Mouse (Mus musculus): Measurements from ENCODE around the gene Hyal1.

Hyal1 gene

DNA sequence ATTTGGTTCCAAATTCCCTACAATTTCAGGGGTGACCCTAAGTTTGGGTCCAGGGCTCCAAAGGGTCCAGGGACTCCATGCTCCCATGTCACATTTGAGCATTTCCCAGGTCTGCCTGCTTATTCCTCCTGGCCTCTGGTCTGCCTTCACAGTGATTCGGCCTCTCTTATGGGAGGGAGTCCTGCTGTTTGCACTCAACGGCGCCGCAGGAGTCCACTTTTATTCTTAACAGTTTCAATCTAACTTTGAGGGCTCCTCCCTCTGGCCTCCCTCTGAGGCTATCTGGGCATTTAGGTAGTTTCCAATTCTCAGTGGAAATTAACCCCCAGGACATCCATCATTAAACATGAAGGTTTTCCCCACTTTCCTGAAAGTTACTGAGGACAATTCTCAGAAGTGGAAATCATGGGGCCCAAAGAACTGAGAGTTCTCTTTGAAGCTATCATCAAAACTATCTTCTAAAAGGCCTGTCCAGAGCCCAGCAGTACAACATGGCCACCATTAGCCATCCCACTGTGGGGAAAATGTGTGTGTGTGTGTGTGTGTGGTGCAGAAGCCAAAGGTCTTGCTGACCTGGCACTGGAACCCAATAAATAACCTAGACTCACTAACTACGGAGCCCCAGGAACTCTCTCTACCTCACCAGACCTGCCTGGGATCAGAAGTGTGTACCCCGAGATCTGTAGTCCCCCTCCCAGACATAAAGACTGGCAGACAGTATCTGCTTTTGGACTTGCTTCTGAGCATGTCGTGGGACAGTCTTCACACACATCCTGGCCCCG lies 17.7 kb downstream of the Hyal1 start:
- DNase-seq (ENCODE audit: low spot score in 2 of 2) = no peak

DNA sequence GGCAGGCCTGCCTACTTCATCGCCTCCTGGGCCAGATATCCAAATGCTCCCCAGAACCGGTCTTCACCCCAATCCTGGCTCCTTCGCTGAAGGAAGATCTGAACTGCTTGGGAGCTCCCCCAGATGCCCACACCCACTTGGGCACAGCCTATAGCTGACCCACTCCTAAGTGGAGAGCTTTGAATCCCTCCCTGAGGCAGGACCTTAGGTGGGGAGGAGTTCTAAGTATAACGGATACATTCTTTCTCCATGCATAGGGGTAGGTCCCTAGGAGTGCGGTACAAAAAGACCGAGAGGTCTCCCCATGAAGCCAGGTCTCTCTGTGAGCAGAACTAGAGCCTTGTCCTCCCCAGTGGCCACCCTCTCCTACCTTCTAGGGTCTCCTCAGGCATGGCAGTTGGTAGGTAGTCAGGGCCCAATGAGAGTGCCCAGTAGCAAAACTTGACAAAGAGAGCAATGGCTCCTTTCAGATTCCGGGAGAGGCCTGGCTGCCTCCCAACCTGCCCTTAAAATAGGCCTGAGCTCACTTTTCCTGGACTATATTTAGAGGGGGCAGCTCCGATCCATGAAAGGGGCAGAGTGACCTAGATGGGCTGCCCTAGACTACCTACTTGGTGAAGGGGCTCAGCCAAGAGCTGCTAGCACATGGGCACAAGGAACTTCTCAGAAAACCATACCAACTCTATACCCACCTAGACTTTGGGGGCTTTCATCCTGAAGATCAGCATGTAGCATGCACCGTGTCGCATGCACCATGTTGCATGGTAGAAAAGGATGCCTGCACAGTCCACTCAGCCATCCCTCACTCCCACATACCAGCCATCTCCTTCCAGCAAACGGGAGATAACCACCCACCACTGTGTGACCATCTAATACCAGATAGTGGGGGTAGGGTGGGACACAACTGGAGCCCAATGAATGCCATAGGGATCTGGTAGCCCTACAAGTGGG lies 20.2 kb downstream of the Hyal1 start:
- no peak for DNase-seq (ENCODE audit: low spot score in 2 of 2)

DNA sequence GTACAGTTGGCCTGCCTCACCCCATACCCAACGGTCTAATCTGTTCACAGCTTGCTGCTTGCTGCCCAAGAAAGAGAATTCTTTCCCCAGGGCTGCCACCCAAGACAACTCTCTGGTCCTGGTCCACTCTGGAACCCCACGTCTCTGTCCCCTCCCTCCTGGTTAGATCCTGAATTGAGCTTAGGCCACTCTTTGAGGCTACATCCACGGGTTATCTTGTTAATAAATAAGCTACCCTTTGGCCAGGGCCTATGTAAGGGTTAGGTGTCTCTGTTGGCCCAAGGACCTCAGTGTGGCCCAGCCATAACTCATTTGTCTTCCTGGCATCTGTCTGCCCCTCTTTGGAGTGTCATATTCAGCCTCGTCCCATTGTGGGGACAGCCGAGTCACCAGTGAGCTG lies 21.7 kb downstream of the Hyal1 start:
- DNase-seq (ENCODE audit: low spot score in 2 of 2) = no peak

DNA sequence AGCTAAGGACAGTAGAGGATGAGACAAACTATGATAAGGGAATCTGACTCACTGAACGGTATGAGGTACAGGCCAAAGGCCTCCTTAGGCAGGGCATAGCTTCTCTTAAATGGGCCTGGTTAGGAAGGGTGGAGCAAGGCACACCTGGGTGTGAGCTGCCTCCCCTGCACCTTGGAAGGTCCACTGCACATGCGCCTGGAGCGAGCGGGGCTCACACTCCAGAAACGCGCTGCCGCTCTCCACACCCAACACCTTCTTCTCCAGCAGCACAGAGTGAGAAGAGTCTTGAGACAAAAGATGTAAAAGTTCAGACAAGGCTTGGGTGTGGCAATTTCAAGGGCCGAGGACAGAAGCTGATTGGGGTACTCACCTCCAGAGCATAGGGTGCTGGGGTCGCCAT lies 22.7 kb downstream of the Hyal1 start:
- no peak for DNase-seq (ENCODE audit: low spot score in 2 of 2)

DNA sequence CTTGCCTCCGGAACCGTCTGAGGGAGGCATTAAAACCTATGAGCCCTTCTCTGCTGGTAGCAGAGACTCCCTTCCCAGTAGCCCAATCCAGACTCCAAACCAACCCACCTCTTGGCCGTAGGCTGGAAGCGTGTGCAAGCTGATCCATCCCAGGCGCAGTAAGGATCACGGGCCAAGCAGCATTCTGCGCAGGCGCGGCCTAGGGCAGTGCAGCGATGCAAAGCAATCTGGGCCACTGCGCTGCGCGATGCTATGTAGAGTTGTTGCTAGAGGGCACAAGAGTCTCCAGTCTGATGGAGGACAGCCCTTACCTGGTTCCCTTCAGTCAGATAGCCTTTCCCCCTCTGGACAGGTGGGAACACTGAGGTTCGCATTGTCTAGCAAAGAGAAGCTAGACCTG lies 23.1 kb downstream of the Hyal1 start:
- no peak for DNase-seq (ENCODE audit: low spot score in 2 of 2)

DNA sequence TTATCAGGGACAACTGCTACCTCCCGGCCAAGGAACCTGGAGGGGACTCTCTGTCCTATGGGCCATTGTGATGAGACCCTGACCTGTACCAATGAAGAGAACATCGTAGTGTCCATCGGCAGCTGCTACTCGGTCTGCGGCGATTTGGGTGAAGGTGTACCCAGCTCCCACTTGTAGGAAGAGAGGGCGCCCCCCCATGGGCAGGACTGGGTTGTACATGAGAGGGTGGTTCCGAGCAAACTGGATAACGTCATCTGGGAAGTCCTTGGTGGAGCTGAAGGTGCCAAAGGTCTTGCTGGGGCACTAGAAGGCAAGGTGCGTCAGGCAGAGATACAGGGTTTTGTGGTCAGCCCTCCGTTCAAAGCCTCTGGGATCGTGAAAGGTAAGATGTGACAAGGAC lies 24.0 kb downstream of the Hyal1 start:
- DNase-seq (ENCODE audit: low spot score in 2 of 2) = no peak

DNA sequence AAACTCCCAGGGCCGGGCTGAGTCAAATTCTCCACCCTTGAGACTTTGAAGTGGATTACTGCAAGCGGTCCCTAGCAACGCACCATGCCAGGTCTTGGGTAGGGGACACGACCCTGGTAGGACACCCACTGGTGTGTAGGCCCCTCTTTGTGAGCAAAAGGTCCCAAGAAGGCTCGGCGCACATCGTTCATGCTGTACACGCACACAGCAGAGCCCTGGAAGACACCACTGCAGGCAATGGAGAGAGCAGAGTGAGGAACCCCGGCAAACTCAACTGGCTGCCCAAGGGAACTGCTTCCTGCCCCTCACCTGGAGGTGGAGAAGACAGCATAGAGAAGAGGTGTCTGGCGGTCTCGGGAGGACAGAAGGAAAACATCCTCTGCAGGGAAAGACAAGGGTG lies 24.5 kb downstream of the Hyal1 start:
- no peak for DNase-seq (ENCODE audit: low spot score in 2 of 2)

DNA sequence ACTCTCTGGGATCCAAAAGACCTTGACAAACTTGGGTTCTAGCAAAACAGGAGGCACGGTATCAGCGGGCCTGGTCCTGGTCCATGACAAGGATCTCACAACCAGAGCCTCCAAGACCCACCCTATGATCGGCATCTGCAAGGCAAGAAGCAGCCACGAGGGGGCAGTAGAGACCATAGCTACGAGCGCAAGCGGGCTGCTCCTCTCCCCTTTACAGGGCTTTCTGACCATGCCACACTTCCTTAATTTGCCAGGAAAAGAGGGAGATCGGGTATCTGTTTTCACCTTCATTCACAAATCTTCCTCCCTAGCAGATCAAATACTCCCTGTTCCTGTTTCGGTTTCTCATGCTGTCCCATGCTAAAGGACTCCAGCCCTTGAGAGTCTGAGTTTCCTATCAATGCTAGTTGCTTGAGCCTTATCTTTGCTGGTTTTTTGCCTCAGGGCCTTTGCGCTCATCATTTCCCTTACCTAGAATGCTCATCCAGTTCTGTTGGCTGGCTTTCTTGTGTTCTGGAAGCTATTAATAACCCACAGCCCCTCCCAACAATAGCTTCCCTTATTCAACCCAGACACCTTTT lies 25.4 kb downstream of the Hyal1 start:
- peak; percentile 81 to 84 for DNase-seq (ENCODE audit: low spot score in 2 of 2)

DNA sequence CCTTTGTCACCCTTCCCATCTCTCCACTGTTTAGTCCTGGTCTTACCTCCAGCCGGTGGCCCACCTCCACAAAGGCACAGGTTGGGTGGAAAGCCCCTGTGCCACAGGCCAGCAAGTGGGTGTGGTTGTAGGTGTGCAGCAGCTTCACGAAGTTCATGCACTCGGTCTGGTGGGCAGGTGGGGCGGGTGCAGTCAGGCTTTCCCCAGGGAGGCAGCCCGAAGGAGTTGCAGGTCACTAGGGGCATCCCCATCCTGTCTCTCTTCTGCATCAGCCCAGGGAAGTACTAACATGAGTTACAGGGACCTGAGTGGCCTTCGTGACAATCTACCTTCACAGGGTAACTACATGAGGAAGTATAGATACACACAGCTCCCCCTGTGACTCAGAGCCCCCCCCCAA lies 26.5 kb downstream of the Hyal1 start:
- peak; percentile 66 to 70 for DNase-seq (ENCODE audit: low spot score in 2 of 2)

DNA sequence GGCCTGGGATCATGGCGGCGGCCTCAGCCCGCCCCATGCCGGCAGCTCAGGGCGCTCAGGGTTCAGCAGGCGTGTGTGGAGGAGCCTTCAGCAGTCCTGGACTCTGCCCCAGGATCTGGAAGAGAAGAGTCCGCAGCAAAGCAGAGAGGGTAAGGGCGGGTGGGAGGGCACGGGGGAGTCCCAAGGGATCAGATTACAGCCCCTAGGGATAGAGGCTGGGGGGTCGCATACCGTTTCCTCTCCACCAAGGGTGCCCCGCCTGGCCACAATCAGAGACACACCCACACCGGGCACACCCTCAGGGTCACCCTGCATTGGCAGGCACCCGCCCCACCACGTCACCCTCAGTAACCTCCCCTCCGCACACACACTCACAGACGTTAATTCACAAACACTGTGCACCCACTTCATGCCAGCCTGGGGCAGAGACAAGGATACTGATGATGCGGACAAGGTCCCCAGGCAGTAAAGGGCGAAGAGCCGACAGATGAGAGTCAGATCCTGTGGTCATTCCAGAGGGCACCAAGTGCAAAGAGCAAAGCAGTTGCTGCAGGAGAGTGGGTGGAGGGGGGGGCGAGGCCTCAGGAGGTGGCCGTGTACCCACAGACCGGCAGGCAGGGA lies 28.4 kb downstream of the Hyal1 start:
- no peak for DNase-seq (ENCODE audit: low spot score in 2 of 2)

DNA sequence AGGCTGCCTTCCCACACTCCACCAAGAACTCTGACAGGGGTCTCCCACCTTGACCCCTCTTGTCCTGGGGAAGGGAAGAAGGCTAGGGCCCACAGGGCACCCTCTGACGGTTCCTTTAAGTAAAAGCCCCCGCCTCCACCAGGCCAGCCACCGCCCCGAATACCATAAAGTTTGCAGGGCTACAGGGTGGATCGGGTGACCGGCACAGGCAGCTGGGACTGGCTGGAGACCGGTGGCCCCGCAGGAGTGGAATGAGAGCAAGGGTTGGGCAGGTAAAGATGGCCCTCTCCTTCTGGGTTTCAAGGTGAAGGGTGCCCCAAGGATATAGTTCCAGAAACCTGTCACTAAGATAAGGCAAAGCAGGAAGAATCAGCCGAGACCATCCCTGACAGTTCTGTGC lies 29.9 kb downstream of the Hyal1 start:
- DNase-seq (ENCODE audit: low spot score in 2 of 2) = no peak

DNA sequence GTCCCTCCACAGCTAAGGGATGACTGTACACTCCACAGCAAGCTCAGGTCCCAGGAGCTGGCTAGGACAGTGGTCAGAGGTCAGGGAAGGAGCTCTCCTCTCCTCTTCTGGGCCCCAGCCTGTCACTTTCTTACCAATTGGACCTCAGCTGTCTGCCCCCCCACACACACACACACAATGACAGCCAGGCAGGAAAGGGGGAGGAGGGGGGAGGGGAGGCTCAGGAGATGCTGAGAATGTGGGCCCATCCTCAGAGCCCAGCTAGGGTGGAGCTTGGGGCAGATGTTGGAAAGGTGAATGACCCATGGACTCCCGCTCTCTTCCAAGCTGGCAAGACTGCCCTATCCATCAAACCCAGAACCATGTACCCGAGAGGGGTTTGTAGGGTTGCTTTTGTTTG lies 30.3 kb downstream of the Hyal1 start:
- DNase-seq (ENCODE audit: low spot score in 2 of 2) = no peak

DNA sequence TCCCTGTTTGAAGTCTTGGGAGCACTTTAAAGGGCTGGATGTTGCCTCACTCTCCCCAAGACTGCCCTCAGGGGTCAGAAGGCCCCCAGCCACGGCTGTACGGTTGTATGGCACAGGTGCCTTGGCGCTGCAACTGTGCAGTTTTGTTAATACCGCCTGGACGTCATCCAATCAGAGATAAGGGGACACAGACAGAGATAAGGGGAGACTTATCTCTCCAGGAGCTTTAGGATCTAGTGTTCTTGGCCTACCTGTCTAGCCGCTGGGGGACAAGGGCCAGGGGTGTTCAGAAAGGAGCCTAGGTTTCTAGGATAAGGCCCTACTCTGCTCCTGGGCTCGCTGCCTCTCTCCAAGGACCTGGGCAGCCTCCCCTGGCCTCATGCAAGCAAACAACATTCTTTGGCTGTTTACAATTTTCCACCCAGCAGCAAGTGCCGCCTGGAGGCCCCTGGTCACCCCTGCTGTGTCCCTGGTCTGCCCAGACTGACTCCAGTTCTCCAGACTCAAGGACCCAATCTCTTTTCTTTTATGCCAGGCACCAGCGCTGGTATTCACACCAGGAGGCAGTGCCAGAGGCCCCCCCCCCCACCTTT lies 31.0 kb downstream of the Hyal1 start:
- no peak for DNase-seq (ENCODE audit: low spot score in 2 of 2)

DNA sequence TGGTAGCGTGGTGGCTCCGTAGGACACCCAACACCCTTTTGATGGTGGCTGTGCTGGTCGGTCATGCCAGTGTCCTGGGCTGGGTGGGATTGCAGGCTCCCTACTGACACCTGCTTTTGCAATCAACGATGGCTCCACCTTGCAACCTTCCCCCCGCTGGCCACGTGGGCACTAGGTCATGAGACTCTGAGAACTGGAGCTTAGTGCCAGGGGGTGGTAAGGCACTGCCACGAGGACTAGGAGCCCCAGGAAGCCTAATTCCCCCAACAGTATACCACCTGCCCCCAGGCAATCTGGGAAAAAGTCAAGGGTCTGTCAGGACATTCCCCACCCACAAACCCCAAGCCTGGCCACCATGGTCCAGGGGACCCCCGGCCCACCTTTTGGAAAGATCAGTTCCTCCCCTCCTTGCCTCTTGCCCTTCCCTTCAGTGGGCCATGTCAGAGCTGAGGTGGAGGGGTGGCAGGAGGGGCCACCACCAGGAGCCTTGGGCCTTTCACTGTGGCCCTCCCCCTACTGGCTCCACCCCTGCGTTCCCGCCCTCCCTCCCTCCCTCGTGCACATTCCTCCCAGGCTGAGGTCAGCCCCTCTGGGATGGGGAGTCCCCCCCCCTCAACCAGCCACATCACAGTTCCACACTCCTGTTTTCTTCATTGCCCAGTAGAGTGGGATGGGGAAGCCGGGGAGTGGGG lies 32.2 kb downstream of the Hyal1 start, which contains the start of gene Sema3b:
Gene Sema3b (minus strand): TSS at position 489 of the 692 bp plus-strand sequence.
- DNase-seq (ENCODE audit: low spot score in 2 of 2) = no peak

DNA sequence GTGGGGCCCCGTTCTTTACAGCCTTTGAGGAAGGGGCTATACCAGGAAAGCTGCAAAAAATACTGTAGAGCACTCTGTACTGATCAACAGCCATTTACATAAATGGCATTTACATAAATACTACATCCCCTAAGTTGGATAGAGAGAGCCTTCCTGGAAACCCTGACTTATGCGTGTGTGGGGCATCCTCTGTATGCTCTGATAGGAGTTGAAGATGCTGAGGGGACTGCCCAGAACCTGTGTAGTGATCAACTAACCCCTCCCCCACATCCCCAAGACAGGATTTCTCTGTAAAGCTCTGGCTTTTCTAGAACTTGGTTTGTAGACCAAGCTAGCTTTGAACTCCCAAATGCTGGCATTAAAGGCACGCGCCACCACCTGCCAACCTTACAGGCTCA lies 32.7 kb downstream of the Hyal1 start:
- no peak for DNase-seq (ENCODE audit: low spot score in 2 of 2)

DNA sequence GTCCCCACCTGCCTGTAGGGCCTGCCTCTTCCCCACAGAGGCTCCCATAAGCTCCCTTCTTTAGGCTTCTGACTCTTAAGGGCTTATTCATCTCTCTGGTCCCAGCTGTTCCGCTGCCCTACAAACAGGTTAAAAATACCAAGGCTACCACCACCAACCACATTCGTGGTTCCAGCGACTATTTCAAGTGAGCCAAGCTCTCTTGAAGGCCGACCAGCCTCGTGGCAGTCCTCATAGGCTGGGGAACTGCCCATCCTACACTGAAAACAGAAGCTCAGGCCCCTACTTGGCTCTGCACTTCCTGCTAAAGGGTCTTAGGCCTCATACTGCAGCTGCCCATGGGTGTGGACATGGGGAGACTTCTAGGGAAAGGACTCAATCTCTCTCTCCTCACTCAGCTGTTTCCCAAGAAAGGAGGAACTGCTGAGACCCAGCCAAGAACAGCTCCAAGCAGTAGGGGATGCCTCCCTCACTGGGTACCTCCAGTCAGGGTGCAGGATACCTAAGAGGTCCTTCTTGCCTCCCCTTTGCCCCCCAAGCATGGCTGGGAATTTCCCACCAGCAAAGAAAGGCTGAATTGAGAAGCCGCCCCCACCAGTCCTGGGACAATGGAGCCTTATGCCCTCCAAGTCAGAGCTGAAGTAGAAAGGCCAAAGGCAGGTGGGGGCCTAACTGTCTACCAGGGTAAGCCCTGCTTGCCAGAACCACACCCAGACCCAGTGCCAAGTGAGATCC lies 34.9 kb downstream of the Hyal1 start:
- DNase-seq (ENCODE audit: low spot score in 2 of 2) = no peak

DNA sequence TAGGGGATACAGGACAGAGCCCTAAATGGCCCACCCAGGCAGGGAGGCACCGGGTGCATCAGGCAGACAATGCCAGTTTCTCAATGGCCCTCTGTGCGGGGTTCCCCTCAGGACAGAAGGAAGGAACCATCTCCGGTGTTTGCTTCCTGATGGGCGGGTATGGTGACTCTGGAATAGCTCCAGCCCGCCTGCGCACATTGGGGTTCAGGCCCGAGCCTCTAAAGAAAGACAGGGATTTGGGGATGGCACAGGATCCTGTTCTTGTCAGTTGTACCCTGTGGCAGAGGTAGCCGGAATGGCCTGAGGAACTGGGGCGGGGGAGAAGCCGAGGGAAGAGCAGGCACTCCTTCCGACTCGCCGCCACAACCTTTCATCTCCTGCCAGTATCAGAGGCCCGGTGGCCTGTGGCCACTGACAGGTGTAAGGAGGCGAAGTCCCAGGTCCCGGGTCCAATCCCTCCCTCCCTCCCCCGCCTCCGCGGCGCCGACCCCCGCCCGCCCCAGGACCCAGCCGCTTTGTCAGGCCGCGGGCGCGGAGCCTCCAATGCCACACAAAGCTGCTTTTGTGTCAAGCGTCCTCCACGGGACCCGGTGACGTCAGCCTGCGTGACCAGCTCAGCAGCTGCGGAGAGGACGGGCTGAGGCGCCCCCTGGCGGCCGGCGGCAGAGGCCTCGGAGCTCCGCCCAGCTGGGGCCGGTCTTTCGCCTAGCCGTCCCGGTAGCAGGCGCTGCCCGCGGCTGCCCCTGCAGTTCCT lies 35.6 kb downstream of the Hyal1 start:
- peak; percentile 95 for DNase-seq (ENCODE audit: low spot score in 2 of 2)

DNA sequence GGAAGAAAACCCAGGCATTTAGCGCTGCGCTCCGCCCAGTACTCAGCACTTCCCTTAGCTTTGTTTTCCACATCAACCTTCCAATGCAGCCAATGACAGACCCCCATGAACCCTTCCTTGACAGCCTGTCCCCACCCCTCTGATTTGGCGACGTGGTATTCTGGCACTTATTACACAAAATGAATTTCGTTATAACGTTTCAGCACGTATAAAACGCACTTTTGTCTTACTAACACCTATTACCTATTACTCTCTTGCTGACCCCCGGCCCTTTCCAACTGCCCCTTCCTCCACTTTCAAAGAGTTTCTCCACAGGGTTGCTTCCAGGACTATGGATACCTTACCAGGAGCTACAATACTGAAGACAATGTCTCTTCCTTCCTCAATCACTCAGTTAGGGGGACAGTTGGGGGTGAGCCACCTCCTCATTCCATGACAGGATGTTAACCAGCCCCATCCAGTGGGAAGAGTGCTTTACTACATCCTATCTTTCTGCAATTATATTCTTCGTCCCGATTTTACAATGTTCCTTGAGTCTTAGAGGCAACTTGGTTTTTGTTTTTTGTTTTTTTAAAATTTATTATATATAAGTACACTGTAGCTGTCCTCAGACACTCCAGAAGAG lies 36.3 kb downstream of the Hyal1 start:
- DNase-seq (ENCODE audit: low spot score in 2 of 2) = no peak

DNA sequence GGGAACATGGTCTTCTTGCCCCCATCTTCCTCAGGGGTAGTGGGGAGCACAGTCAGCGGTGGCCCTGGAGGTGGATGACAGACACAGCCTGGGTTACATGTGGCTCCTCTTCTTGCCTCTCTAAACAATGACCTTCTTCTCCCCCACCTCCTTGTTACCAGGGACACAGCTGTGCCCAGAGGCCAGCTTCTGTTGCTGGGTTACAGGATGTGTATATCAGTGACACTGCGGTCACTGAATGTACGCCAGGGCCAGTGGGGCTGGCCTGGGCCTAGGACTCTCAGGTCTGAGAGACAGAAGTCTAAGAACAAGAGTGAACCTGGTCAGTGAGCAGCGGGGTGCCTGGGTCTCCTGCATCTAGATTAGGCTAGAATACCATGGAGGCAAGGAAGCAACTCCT lies 38.3 kb downstream of the Hyal1 start:
- no peak for DNase-seq (ENCODE audit: low spot score in 2 of 2)
